Mouse (Mus musculus): ENCODE measurements around the gene Tmed6. TPM values are rescaled to one million over a fixed set of nuclear protein-coding genes. Genes with fewer than 3 reads are reported as not detected.

Tmed6 gene
- polyA plus RNA-seq, 1 experiment: not detected

- Histone ChIP-seq H3K4me3 (ENCODE audit: insufficient read depth, poor library complexity, severe bottlenecking) (peak overlapping the region; percentile 64), H3ac (ENCODE audit: control insufficient read depth, insufficient read length, low read depth) (peak overlapping the region; percentile 93), H3K79me2 (ENCODE audit: control insufficient read depth, insufficient read depth) (peaks cover 36% of the 10 kb centered on the region), H3K79me3 (ENCODE audit: low read depth) (peaks cover 10% of the 10 kb centered on the region), H3K27me3 (ENCODE audit: control insufficient read depth, insufficient read depth, insufficient read length) (no peaks in the 10 kb centered on the region), H3K36me3 (ENCODE audit: control insufficient read depth, insufficient read depth) (peaks cover 4% of the 10 kb centered on the region)
- TF ChIP-seq USF1 (IDR thresholded peaks at IDR 0.05; ENCODE audit: low read depth) (no peak), MYOG (IDR thresholded peaks at IDR 0.05; ENCODE audit: control insufficient read depth, extremely low read depth, insufficient read length) (no peak), MYOD1 (IDR thresholded peaks at IDR 0.05; ENCODE audit: control insufficient read depth, insufficient read length, low read depth) (no peak), CEBPB (IDR thresholded peaks at IDR 0.05; ENCODE audit: low read depth) (no peak), CTCF (IDR thresholded peaks at IDR 0.05; ENCODE audit: control insufficient read depth, insufficient read depth, insufficient read length) (no peak), FOSL1 (IDR thresholded peaks at IDR 0.05; ENCODE audit: insufficient read depth, low read length, poor library complexity, severe bottlenecking) (no peak), MAX (IDR thresholded peaks at IDR 0.05) (no peak)
Observed at GRCm38 (mm10) chr8:107031577-107032090, 33.8 kb downstream of the Tmed6 start.

GRCm38 (mm10) chr8:107030650-107031576, 34.5 kb downstream of the Tmed6 start, which contains the start of gene Vps4a:
Gene Vps4a, plus strand, starts transcription at chr8:107031222.
- TF ChIP-seq CTCF (IDR thresholded peaks at IDR 0.05; ENCODE audit: control insufficient read depth, insufficient read depth, insufficient read length) (peak; percentile 94), USF1 (IDR thresholded peaks at IDR 0.05; ENCODE audit: low read depth) (no peak), FOSL1 (IDR thresholded peaks at IDR 0.05; ENCODE audit: insufficient read depth, low read length, poor library complexity, severe bottlenecking) (no peak)
- Histone ChIP-seq H3K79me2 (ENCODE audit: control insufficient read depth, insufficient read depth) (peaks cover 36% of the 10 kb centered on the region), H3K79me3 (ENCODE audit: low read depth) (peaks cover 10% of the 10 kb centered on the region), H3K36me3 (ENCODE audit: control insufficient read depth, insufficient read depth) (peaks cover 4% of the 10 kb centered on the region), H3K27me3 (ENCODE audit: control insufficient read depth, insufficient read depth, insufficient read length) (no peaks in the 10 kb centered on the region), H3K4me3 (ENCODE audit: insufficient read depth, poor library complexity, severe bottlenecking) (peak within 1 kb of the TSS; percentile 64), H3ac (ENCODE audit: control insufficient read depth, insufficient read length, low read depth) (peak within 1 kb of the TSS; percentile 93)

GRCm38 (mm10) chr8:107030058-107030457, 35.4 kb downstream of the Tmed6 start:
- no peak for TF ChIP-seq MYOG (IDR thresholded peaks at IDR 0.05; ENCODE audit: control insufficient read depth, extremely low read depth, insufficient read length)
- TF ChIP-seq MYOD1 (IDR thresholded peaks at IDR 0.05; ENCODE audit: control insufficient read depth, insufficient read length, low read depth): no peak
- TF ChIP-seq MAX (IDR thresholded peaks at IDR 0.05): no peak
- no peak overlapping the region for H3ac ChIP-seq (ENCODE audit: control insufficient read depth, insufficient read length, low read depth)

GRCm38 (mm10) chr8:107029310-107029709, 36.1 kb downstream of the Tmed6 start:
- TF ChIP-seq MYOD1 (IDR thresholded peaks at IDR 0.05; ENCODE audit: control insufficient read depth, insufficient read length, low read depth): no peak
- peak; percentile 76 for TF ChIP-seq USF1 (IDR thresholded peaks at IDR 0.05; ENCODE audit: low read depth)
- no peak for TF ChIP-seq CEBPB (IDR thresholded peaks at IDR 0.05; ENCODE audit: low read depth)
- no peak overlapping the region for H3ac ChIP-seq (ENCODE audit: control insufficient read depth, insufficient read length, low read depth)
- peaks cover 9% of the 10 kb centered on the region for H3K79me3 ChIP-seq (ENCODE audit: low read depth)

More at GRCm38 (mm10) chr8:107030058-107030457, 35.4 kb downstream of the Tmed6 start:
- peaks cover 4% of the 10 kb centered on the region for H3K36me3 ChIP-seq (ENCODE audit: control insufficient read depth, insufficient read depth)
- H3K27me3 ChIP-seq (ENCODE audit: control insufficient read depth, insufficient read depth, insufficient read length): no peaks in the 10 kb centered on the region
- peaks cover 36% of the 10 kb centered on the region for H3K79me2 ChIP-seq (ENCODE audit: control insufficient read depth, insufficient read depth)
- peaks cover 10% of the 10 kb centered on the region for H3K79me3 ChIP-seq (ENCODE audit: low read depth)
- H3K4me3 ChIP-seq (ENCODE audit: insufficient read depth, poor library complexity, severe bottlenecking): no peak overlapping the region

GRCm38 (mm10) chr8:107023479-107023878, 42.0 kb downstream of the Tmed6 start:
- no peaks in the 10 kb centered on the region for H3K27me3 ChIP-seq (ENCODE audit: control insufficient read depth, insufficient read depth, insufficient read length)
- H3K36me3 ChIP-seq (ENCODE audit: control insufficient read depth, insufficient read depth): no peaks in the 10 kb centered on the region
- no peak for TF ChIP-seq MAX (IDR thresholded peaks at IDR 0.05)
- no peak for TF ChIP-seq MYOD1 (IDR thresholded peaks at IDR 0.05; ENCODE audit: control insufficient read depth, insufficient read length, low read depth)
- TF ChIP-seq FOSL1 (IDR thresholded peaks at IDR 0.05; ENCODE audit: insufficient read depth, low read length, poor library complexity, severe bottlenecking): no peak
- no peak for TF ChIP-seq CEBPB (IDR thresholded peaks at IDR 0.05; ENCODE audit: low read depth)
- no peak for TF ChIP-seq USF1 (IDR thresholded peaks at IDR 0.05; ENCODE audit: low read depth)
- TF ChIP-seq CTCF (IDR thresholded peaks at IDR 0.05; ENCODE audit: control insufficient read depth, insufficient read depth, insufficient read length): no peak
- no peak for TF ChIP-seq MYOG (IDR thresholded peaks at IDR 0.05; ENCODE audit: control insufficient read depth, extremely low read depth, insufficient read length)
- H3ac ChIP-seq (ENCODE audit: control insufficient read depth, insufficient read length, low read depth): no peak overlapping the region
- H3K79me2 ChIP-seq (ENCODE audit: control insufficient read depth, insufficient read depth): no peaks in the 10 kb centered on the region
- no peaks in the 10 kb centered on the region for H3K79me3 ChIP-seq (ENCODE audit: low read depth)
- H3K4me3 ChIP-seq (ENCODE audit: insufficient read depth, poor library complexity, severe bottlenecking): no peak overlapping the region

More at GRCm38 (mm10) chr8:107029310-107029709, 36.1 kb downstream of the Tmed6 start:
- H3K79me2 ChIP-seq (ENCODE audit: control insufficient read depth, insufficient read depth): peaks cover 30% of the 10 kb centered on the region
- no peaks in the 10 kb centered on the region for H3K27me3 ChIP-seq (ENCODE audit: control insufficient read depth, insufficient read depth, insufficient read length)
- no peak overlapping the region for H3K4me3 ChIP-seq (ENCODE audit: insufficient read depth, poor library complexity, severe bottlenecking)
- peaks cover 4% of the 10 kb centered on the region for H3K36me3 ChIP-seq (ENCODE audit: control insufficient read depth, insufficient read depth)

- no peaks in the 10 kb centered on the region for H3K79me2 ChIP-seq (ENCODE audit: control insufficient read depth, insufficient read depth)
- TF ChIP-seq MAX (IDR thresholded peaks at IDR 0.05): no peak
- TF ChIP-seq CTCF (IDR thresholded peaks at IDR 0.05; ENCODE audit: control insufficient read depth, insufficient read depth, insufficient read length): no peak
- TF ChIP-seq USF1 (IDR thresholded peaks at IDR 0.05; ENCODE audit: low read depth): no peak
- TF ChIP-seq MYOD1 (IDR thresholded peaks at IDR 0.05; ENCODE audit: control insufficient read depth, insufficient read length, low read depth): no peak
- no peak for TF ChIP-seq MYOG (IDR thresholded peaks at IDR 0.05; ENCODE audit: control insufficient read depth, extremely low read depth, insufficient read length)
- no peak for TF ChIP-seq CEBPB (IDR thresholded peaks at IDR 0.05; ENCODE audit: low read depth)
- TF ChIP-seq FOSL1 (IDR thresholded peaks at IDR 0.05; ENCODE audit: insufficient read depth, low read length, poor library complexity, severe bottlenecking): no peak
- H3K36me3 ChIP-seq (ENCODE audit: control insufficient read depth, insufficient read depth): peaks cover 25% of the 10 kb centered on the region
- no peak overlapping the region for H3ac ChIP-seq (ENCODE audit: control insufficient read depth, insufficient read length, low read depth)
- H3K27me3 ChIP-seq (ENCODE audit: control insufficient read depth, insufficient read depth, insufficient read length): no peaks in the 10 kb centered on the region
- no peak overlapping the region for H3K4me3 ChIP-seq (ENCODE audit: insufficient read depth, poor library complexity, severe bottlenecking)
- H3K79me3 ChIP-seq (ENCODE audit: low read depth): no peaks in the 10 kb centered on the region
Observed at GRCm38 (mm10) chr8:107014915-107015314, 50.5 kb downstream of the Tmed6 start.
